Mouse (Mus musculus): ENCODE results near the gene Nacc2. TPM values are rescaled to one million over a fixed set of nuclear protein-coding genes. Genes with fewer than 3 reads are reported as not detected.

Gene Nacc2
- polyA plus RNA-seq (2014; fragmentation: Nextera tagmentation; extraction: Ambion mirVana): 8.2 and 10.3 TPM in 2 replicates

GRCm38 (mm10) chr2:26123079-26123648 lies at the start of gene Nacc2:
Nacc2 (minus strand) TSS chr2:26123220.
- Histone ChIP-seq H3K4me2 (ENCODE audit: low read length) (peak within 1 kb of the TSS; percentile 95), H3K4me3 (replicated peaks; ENCODE audit: low read depth, low read length) (peak within 1 kb of the TSS; percentile 63), H3K36me3 (ENCODE audit: control insufficient read depth, insufficient read depth, low read length) (no peaks in the 10 kb centered on the region), H3K27ac (replicated peaks; ENCODE audit: low read depth, low read length) (no peak within 1 kb of the TSS), H3K27me3 (ENCODE audit: control insufficient read depth, insufficient read depth, low read length) (peaks cover 36% of the 10 kb centered on the region), H3K4me1 (ENCODE audit: control insufficient read depth, insufficient read depth, low read length) (peaks cover 7% of the 10 kb centered on the region; the same call in 1 of the 2 replicates), H3K9me3 (ENCODE audit: control insufficient read depth, low read length) (no peaks in the 10 kb centered on the region), H3K9ac (replicated peaks; ENCODE audit: low read length) (peak within 1 kb of the TSS; percentile 60)
- DNase-seq (peak; percentile 34), ATAC-seq (ENCODE audit: low FRiP score, low TSS enrichment) (no peak)
- WGBS: 29% methylated on average over 9 of the region's 9 CpGs

- Histone ChIP-seq H3K4me2 (ENCODE audit: low read length) (no peak overlapping the region), H3K4me3 (replicated peaks; ENCODE audit: low read depth, low read length) (no peak overlapping the region), H3K27me3 (ENCODE audit: control insufficient read depth, insufficient read depth, low read length) (no peaks in the 10 kb centered on the region), H3K27ac (replicated peaks; ENCODE audit: low read depth, low read length) (no peak overlapping the region), H3K9me3 (ENCODE audit: control insufficient read depth, low read length) (no peaks in the 10 kb centered on the region), H3K9ac (replicated peaks; ENCODE audit: low read length) (no peak overlapping the region), H3K4me1 (ENCODE audit: control insufficient read depth, insufficient read depth, low read length) (peaks cover 19% of the 10 kb centered on the region; the same call in 1 of the 2 replicates), H3K36me3 (ENCODE audit: control insufficient read depth, insufficient read depth, low read length) (no peaks in the 10 kb centered on the region)
- DNase-seq (no peak), ATAC-seq (ENCODE audit: low FRiP score, low TSS enrichment) (no peak)
- 71% methylated on average over 2 of the region's 2 CpGs for WGBS
These were observed 49.1 kb upstream of the Nacc2 start for GRCm38 (mm10) chr2:26172166-26172565.

GRCm38 (mm10) chr2:26170376-26170775 lies 47.4 kb upstream of the Nacc2 start:
- WGBS: 60% methylated on average over 2 of the region's 2 CpGs

GRCm38 (mm10) chr2:26168843-26169579 lies 46.0 kb upstream of the Nacc2 start:
- H3K9ac ChIP-seq (replicated peaks; ENCODE audit: low read length): no peak overlapping the region
- H3K9me3 ChIP-seq (ENCODE audit: control insufficient read depth, low read length): no peaks in the 10 kb centered on the region
- no peak overlapping the region for H3K27ac ChIP-seq (replicated peaks; ENCODE audit: low read depth, low read length)
- 25% methylated on average over 11 of the region's 11 CpGs for WGBS
- DNase-seq (peak; percentile 29), ATAC-seq (ENCODE audit: low FRiP score, low TSS enrichment) (0 out of 2 replicates have a peak, but pooled peaks have one; percentile 17)
- H3K4me3 ChIP-seq (replicated peaks; ENCODE audit: low read depth, low read length): no peak overlapping the region
- no peaks in the 10 kb centered on the region for H3K36me3 ChIP-seq (ENCODE audit: control insufficient read depth, insufficient read depth, low read length)
- H3K4me2 ChIP-seq (ENCODE audit: low read length): no peak overlapping the region
- no peaks in the 10 kb centered on the region for H3K27me3 ChIP-seq (ENCODE audit: control insufficient read depth, insufficient read depth, low read length)
- H3K4me1 ChIP-seq (ENCODE audit: control insufficient read depth, insufficient read depth, low read length): peaks cover 19% of the 10 kb centered on the region; the same call in 1 of the 2 replicates

More at GRCm38 (mm10) chr2:26170376-26170775, 47.4 kb upstream of the Nacc2 start:
- no peaks in the 10 kb centered on the region for H3K9me3 ChIP-seq (ENCODE audit: control insufficient read depth, low read length)
- H3K4me1 ChIP-seq (ENCODE audit: control insufficient read depth, insufficient read depth, low read length): peaks cover 19% of the 10 kb centered on the region; the same call in 1 of the 2 replicates
- DNase-seq (no peak), ATAC-seq (ENCODE audit: low FRiP score, low TSS enrichment) (no peak)
- no peak overlapping the region for H3K4me2 ChIP-seq (ENCODE audit: low read length)
- no peak overlapping the region for H3K4me3 ChIP-seq (replicated peaks; ENCODE audit: low read depth, low read length)
- no peak overlapping the region for H3K9ac ChIP-seq (replicated peaks; ENCODE audit: low read length)
- no peak overlapping the region for H3K27ac ChIP-seq (replicated peaks; ENCODE audit: low read depth, low read length)
- H3K36me3 ChIP-seq (ENCODE audit: control insufficient read depth, insufficient read depth, low read length): no peaks in the 10 kb centered on the region
- H3K27me3 ChIP-seq (ENCODE audit: control insufficient read depth, insufficient read depth, low read length): no peaks in the 10 kb centered on the region

GRCm38 (mm10) chr2:26166890-26167289 lies 43.9 kb upstream of the Nacc2 start:
- Histone ChIP-seq H3K27me3 (ENCODE audit: control insufficient read depth, insufficient read depth, low read length) (no peaks in the 10 kb centered on the region), H3K36me3 (ENCODE audit: control insufficient read depth, insufficient read depth, low read length) (no peaks in the 10 kb centered on the region), H3K4me2 (ENCODE audit: low read length) (no peak overlapping the region), H3K9me3 (ENCODE audit: control insufficient read depth, low read length) (no peaks in the 10 kb centered on the region), H3K27ac (replicated peaks; ENCODE audit: low read depth, low read length) (no peak overlapping the region), H3K4me3 (replicated peaks; ENCODE audit: low read depth, low read length) (no peak overlapping the region), H3K4me1 (ENCODE audit: control insufficient read depth, insufficient read depth, low read length) (peaks cover 19% of the 10 kb centered on the region; the same call in 1 of the 2 replicates), H3K9ac (replicated peaks; ENCODE audit: low read length) (no peak overlapping the region)
- WGBS: 87% methylated on average over 3 of the region's 3 CpGs
- ATAC-seq (ENCODE audit: low FRiP score, low TSS enrichment) (no peak), DNase-seq (no peak)

GRCm38 (mm10) chr2:26158064-26158463 lies 35.0 kb upstream of the Nacc2 start:
- H3K27me3 ChIP-seq (ENCODE audit: control insufficient read depth, insufficient read depth, low read length): no peaks in the 10 kb centered on the region
- no peak overlapping the region for H3K9ac ChIP-seq (replicated peaks; ENCODE audit: low read length)
- DNase-seq: peak; percentile 36
- H3K4me3 ChIP-seq (replicated peaks; ENCODE audit: low read depth, low read length): no peak overlapping the region
- H3K36me3 ChIP-seq (ENCODE audit: control insufficient read depth, insufficient read depth, low read length): no peaks in the 10 kb centered on the region
- no peak overlapping the region for H3K4me2 ChIP-seq (ENCODE audit: low read length)
- no peaks in the 10 kb centered on the region for H3K9me3 ChIP-seq (ENCODE audit: control insufficient read depth, low read length)
- 66% methylated on average over 9 of the region's 9 CpGs for WGBS
- peak overlapping the region; percentile 81; the same call in 1 of the 2 replicates for H3K27ac ChIP-seq (replicated peaks; ENCODE audit: low read depth, low read length)
- peaks cover 26% of the 10 kb centered on the region for H3K4me1 ChIP-seq (ENCODE audit: control insufficient read depth, insufficient read depth, low read length)
- ATAC-seq (ENCODE audit: low FRiP score, low TSS enrichment): no peak

- ATAC-seq (ENCODE audit: low FRiP score, low TSS enrichment): peak; percentile 61; the same call in 1 of the 2 replicates
- Histone ChIP-seq H3K4me3 (replicated peaks; ENCODE audit: low read depth, low read length) (no peak overlapping the region), H3K27ac (replicated peaks; ENCODE audit: low read depth, low read length) (peak overlapping the region; percentile 81), H3K9me3 (ENCODE audit: control insufficient read depth, low read length) (no peaks in the 10 kb centered on the region), H3K4me1 (ENCODE audit: control insufficient read depth, insufficient read depth, low read length) (peaks cover 26% of the 10 kb centered on the region), H3K4me2 (ENCODE audit: low read length) (peak overlapping the region; percentile 27), H3K9ac (replicated peaks; ENCODE audit: low read length) (0 out of 2 replicates have a peak overlapping the region, but pooled peaks have one; percentile 23), H3K27me3 (ENCODE audit: control insufficient read depth, insufficient read depth, low read length) (no peaks in the 10 kb centered on the region), H3K36me3 (ENCODE audit: control insufficient read depth, insufficient read depth, low read length) (no peaks in the 10 kb centered on the region)
- 32% methylated on average over 10 of the region's 10 CpGs for WGBS
- DNase-seq: peak; percentile 86
These were observed 33.4 kb upstream of the Nacc2 start for GRCm38 (mm10) chr2:26156191-26156977.

GRCm38 (mm10) chr2:26155737-26156136 lies 32.7 kb upstream of the Nacc2 start:
- 70% methylated on average over 3 of the region's 3 CpGs for WGBS
- no peak overlapping the region for H3K4me3 ChIP-seq (replicated peaks; ENCODE audit: low read depth, low read length)
- no peak overlapping the region for H3K4me2 ChIP-seq (ENCODE audit: low read length)
- H3K9me3 ChIP-seq (ENCODE audit: control insufficient read depth, low read length): no peaks in the 10 kb centered on the region
- peaks cover 26% of the 10 kb centered on the region for H3K4me1 ChIP-seq (ENCODE audit: control insufficient read depth, insufficient read depth, low read length)
- no peak overlapping the region for H3K9ac ChIP-seq (replicated peaks; ENCODE audit: low read length)
- H3K27me3 ChIP-seq (ENCODE audit: control insufficient read depth, insufficient read depth, low read length): no peaks in the 10 kb centered on the region
- DNase-seq (no peak), ATAC-seq (ENCODE audit: low FRiP score, low TSS enrichment) (no peak)
- H3K36me3 ChIP-seq (ENCODE audit: control insufficient read depth, insufficient read depth, low read length): no peaks in the 10 kb centered on the region
- H3K27ac ChIP-seq (replicated peaks; ENCODE audit: low read depth, low read length): peak overlapping the region; percentile 81; the same call in 1 of the 2 replicates
